9 mouse cellular contexts compared by ENCODE assay signal in the genomic region with DNA sequence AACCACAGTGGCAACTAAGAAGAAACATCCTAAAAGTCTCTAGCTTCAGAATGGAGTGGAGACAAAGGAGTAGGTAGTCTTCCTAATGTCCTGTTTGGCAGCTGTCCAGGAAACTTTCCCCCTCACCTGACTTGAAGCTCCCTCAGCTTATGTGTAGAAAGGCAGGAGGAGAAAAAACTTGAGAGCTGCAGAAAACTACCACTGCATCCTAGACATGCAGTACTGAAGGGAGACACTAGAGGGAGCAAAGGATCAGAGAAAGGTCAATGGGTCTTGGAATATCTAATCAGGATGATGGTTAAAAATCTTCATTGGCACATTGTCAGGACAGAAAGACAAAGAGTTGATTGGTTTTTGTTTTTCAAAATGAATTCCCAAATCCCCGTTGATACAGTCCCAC. TPM values are rescaled to one million over a fixed set of nuclear protein-coding genes. Genes with fewer than 3 reads are reported as not detected.
DNase-seq lines count a peak whose midpoint lies in the region; ATAC-seq lines count a peak whose summit lies in the region.
"Had no signal": no experiment of that assay in that cellular context is flagged by ENCODE, and none has a peak within 500 bp of the region (broad histone marks: within the 10 kb centered on the region; RNA-seq: fewer than 3 reads in every experiment).

No protein-coding gene starts in this region.

- no peak overlapping the region for H3K4me3 ChIP-seq in midbrain, embryonic 11.5 days (ENCODE audit: low read depth, low read length)
- H3K4me3 ChIP-seq in midbrain, embryonic 10.5 days: no peak overlapping the region
- no peak overlapping the region for H3K4me3 ChIP-seq in forebrain, embryonic 14.5 days (ENCODE audit: low read depth, low read length)
- H3K4me3 ChIP-seq: heart, embryonic 13.5 days had no signal

- H3K4me1 ChIP-seq in midbrain, embryonic 11.5 days (ENCODE audit: control insufficient read depth, insufficient read depth, low read length): no peaks in the 10 kb centered on the region
- no peaks in the 10 kb centered on the region for H3K4me1 ChIP-seq in midbrain, embryonic 10.5 days
- no peaks in the 10 kb centered on the region for H3K4me1 ChIP-seq in forebrain, embryonic 14.5 days (ENCODE audit: control insufficient read depth, insufficient read depth, low read length)
- H3K4me1 ChIP-seq: heart, embryonic 13.5 days had no signal

- no peaks in the 10 kb centered on the region for H3K9me3 ChIP-seq in midbrain, embryonic 11.5 days (ENCODE audit: control insufficient read depth, low read length)
- H3K9me3 ChIP-seq in midbrain, embryonic 10.5 days (replicated peaks): no peaks in the 10 kb centered on the region
- H3K9me3 ChIP-seq in forebrain, embryonic 14.5 days (replicated peaks; ENCODE audit: control insufficient read depth, low read length): no peaks in the 10 kb centered on the region
- H3K9me3 ChIP-seq: heart, embryonic 13.5 days had no signal

- ATAC-seq in midbrain, embryonic 11.5 days (ENCODE audit: low FRiP score): no peak
- no peak for ATAC-seq in forebrain, embryonic 14.5 days

- H3K27me3 ChIP-seq in midbrain, embryonic 11.5 days (ENCODE audit: control insufficient read depth, insufficient read depth, low read length): no peaks in the 10 kb centered on the region
- H3K27me3 ChIP-seq in midbrain, embryonic 10.5 days (ENCODE audit: low read depth, poor library complexity, severe bottlenecking): peaks cover 12% of the 10 kb centered on the region; the same call in 1 of the 2 replicates
- no peaks in the 10 kb centered on the region for H3K27me3 ChIP-seq in forebrain, embryonic 14.5 days (replicated peaks; ENCODE audit: control insufficient read depth, insufficient read depth, low read length)
- H3K27me3 ChIP-seq: heart, embryonic 13.5 days had no signal

- H3K4me2 ChIP-seq in midbrain, embryonic 11.5 days: no peak overlapping the region
- H3K4me2 ChIP-seq in forebrain, embryonic 14.5 days (ENCODE audit: low read length): no peak overlapping the region
- H3K4me2 ChIP-seq: heart, embryonic 13.5 days had no signal

- intact Hi-C loops in gastrocnemius, postnatal 14 days (cut with DNase I; ENCODE audit: low total_unique reads): loop anchor here (5.0 kb wide), 1 partner anchor 157 kb away; no protein-coding TSS in a partner anchor

- WGBS in midbrain, embryonic 11.5 days: 35% methylated on average over 1 of the region's 1 CpGs
- 10% methylated on average over 1 of the region's 1 CpGs for WGBS in midbrain, embryonic 10.5 days
- WGBS in forebrain, embryonic 14.5 days: 30% methylated on average over 1 of the region's 1 CpGs

- DNase-seq in gastrocnemius, postnatal 10 days: peak; percentile 11
- no peak for DNase-seq in gastrocnemius, postnatal 14 days
- peak; percentile 88 for DNase-seq in midbrain, embryonic 11.5 days (ENCODE audit: low spot score, missing footprints)
- no peak for DNase-seq in midbrain, embryonic 10.5 days (ENCODE audit: low spot score)
- peak; percentile 66 for DNase-seq in adipocyte (ENCODE audit: low spot score)
- DNase-seq in forebrain, embryonic 14.5 days (ENCODE audit: low spot score): peak; percentile 51
- DNase-seq in lung, postnatal 25 days (ENCODE audit: low spot score): peak; percentile 40
- DNase-seq in thymus, postnatal 25 days: peak; percentile 27

- no peaks in the 10 kb centered on the region for H3K36me3 ChIP-seq in midbrain, embryonic 11.5 days (ENCODE audit: control insufficient read depth, insufficient read depth, low read length)
- peaks cover 13% of the 10 kb centered on the region for H3K36me3 ChIP-seq in midbrain, embryonic 10.5 days
- H3K36me3 ChIP-seq in forebrain, embryonic 14.5 days (ENCODE audit: control insufficient read depth, insufficient read depth, low read length): peaks cover 12% of the 10 kb centered on the region; the same call in 1 of the 2 replicates

- H3K27ac ChIP-seq in midbrain, embryonic 11.5 days (ENCODE audit: low read depth, low read length): no peak overlapping the region
- no peak overlapping the region for H3K27ac ChIP-seq in midbrain, embryonic 10.5 days (replicated peaks)
- H3K27ac ChIP-seq in forebrain, embryonic 14.5 days (ENCODE audit: low read depth, low read length): no peak overlapping the region
- H3K27ac ChIP-seq: heart, embryonic 13.5 days had no signal

- no peak overlapping the region for H3K9ac ChIP-seq in midbrain, embryonic 11.5 days (ENCODE audit: low read length)
- H3K9ac ChIP-seq in forebrain, embryonic 14.5 days (ENCODE audit: low read length): no peak overlapping the region
- H3K9ac ChIP-seq: heart, embryonic 13.5 days had no signal

RNA-seq across cellular contexts. Expression of a gene that starts 8.4 kb away (rescaled TPM):
- total RNA-seq in gastrocnemius, postnatal 10 days (2021): 10 to 100 TPM; 18.7 to 21.9 TPM
- total RNA-seq in gastrocnemius, postnatal 14 days (2021): 1 to 10 TPM; 7.9 to 8.8 TPM
- polyA plus RNA-seq in midbrain, embryonic 11.5 days (2014; fragmentation: Nextera tagmentation; extraction: Ambion mirVana): 67.1 and 79.6 TPM in 2 replicates
- 46.6 and 54.3 TPM in 2 replicates for polyA plus RNA-seq in midbrain, embryonic 10.5 days (2016; fragmentation: Nextera tagmentation; extraction: Ambion mirVana)
- 88.2 and 104 TPM in 2 replicates for polyA plus RNA-seq in forebrain, embryonic 14.5 days (2014; fragmentation: Nextera tagmentation; extraction: Ambion mirVana)

RNA-seq across cellular contexts. Expression of a gene that starts 33.1 kb away (rescaled TPM):
- total RNA-seq in gastrocnemius, postnatal 10 days (2021): 1 to 10 TPM; 5.6 to 6.3 TPM
- 1 to 10 TPM; 1.4 to 2.1 TPM for total RNA-seq in gastrocnemius, postnatal 14 days (2021)
- 38.9 and 48.1 TPM in 2 replicates for polyA plus RNA-seq in midbrain, embryonic 11.5 days (2014; fragmentation: Nextera tagmentation; extraction: Ambion mirVana)
- polyA plus RNA-seq in midbrain, embryonic 10.5 days (2016; fragmentation: Nextera tagmentation; extraction: Ambion mirVana): 25.8 and 42.4 TPM in 2 replicates
- polyA plus RNA-seq in forebrain, embryonic 14.5 days (2014; fragmentation: Nextera tagmentation; extraction: Ambion mirVana): 100 and 111 TPM in 2 replicates

Comparison
In these comparisons a context has a peak if more than half of its experiments do, and no peak if none do; other contexts are left out.
1. DNase-seq: peak in gastrocnemius, postnatal 10 days (single experiment), midbrain, embryonic 11.5 days (single experiment), adipocyte (single experiment), forebrain, embryonic 14.5 days (single experiment), lung, postnatal 25 days (single experiment) and thymus, postnatal 25 days (single experiment); none in gastrocnemius, postnatal 14 days (single experiment) and midbrain, embryonic 10.5 days (single experiment).